Mouse (Mus musculus) adrenal gland, adult 10 weeks (tissue): ENCODE results near the gene Slc6a12. TPM values are rescaled to one million over a fixed set of nuclear protein-coding genes. Genes with fewer than 3 reads are reported as not detected.

Source experiments
- polyA plus RNA-seq: library from polyadenylated mRNA; stranded (reverse); fragments of 350-450 nt; fragmentation: Illumina TruSeq; extraction: RNeasy Lipid Tissue Mini Kit (QIAGEN cat#74804); gene quantifications from one replicate; pipeline ENCODE4 v1.2.3, GENCODE M21; 2014; ENCODE audit warnings: low read depth, low replicate concordance

Slc6a12 gene
- polyA plus RNA-seq, result not detected

DNA sequence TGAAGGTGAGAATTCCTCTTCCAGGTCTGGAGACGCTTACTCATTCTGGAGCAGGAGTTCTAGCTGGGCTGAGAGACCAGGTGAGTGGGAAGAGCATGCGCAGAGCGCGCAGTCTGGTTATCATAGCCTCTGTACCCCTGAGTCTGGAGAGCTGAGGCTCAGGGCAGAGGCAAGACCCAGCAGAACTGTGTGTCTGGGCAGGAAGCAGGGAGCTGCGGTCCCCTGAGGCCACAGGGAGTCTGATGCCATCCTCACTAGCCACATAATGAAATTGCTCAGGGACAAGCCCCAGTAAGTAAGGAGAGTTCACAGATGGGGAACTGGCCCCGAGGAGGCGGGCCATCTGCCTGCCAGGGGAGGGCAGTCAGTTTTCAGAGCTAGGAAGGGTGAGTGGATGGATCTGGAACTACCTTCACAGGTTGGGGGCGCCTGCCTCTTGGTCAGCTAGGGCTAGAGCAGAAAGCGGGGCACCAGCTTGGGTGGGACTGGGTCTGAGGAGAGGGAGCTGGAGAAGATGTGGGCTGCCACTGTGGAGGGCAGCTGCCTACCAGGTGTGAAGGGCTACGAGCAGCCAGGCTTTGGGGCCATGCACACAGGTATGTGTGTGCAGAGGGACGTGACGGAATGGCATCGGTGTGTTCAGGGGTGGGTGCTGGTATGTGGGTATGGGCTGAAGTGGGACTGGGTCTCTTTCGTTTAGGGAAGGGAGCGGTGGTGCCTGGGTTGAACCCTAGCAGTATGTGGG is at the start of gene Slc6a12:
Gene Slc6a12 (plus strand): TSS at position 51 of the 745 bp plus-strand sequence.

DNA sequence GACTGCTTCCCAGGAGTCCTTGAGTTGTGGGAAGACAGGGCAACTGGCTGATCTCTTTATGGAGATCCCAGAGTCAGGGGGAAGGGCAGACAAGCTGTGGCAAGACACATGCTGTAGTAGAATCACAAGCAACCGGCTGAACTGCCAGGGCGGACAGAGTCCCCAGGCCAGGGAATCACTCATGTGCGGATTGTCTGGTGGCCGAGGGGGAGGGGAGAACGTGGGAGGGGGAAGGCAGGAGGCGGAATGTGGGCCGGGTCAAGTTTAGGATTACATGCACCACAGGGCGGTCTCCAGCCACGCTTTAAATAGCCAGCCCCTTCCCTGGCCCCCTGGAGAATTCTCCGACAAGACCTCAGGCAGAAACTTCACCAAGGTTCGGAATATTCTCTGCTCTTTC is 42.9 kb upstream of the Slc6a12 start, which contains the start of gene Slc6a13:
Gene Slc6a13 (plus strand): TSS at position 274 of the 400 bp plus-strand sequence.

Other genes with a start within 250 kb of the Slc6a12 start
- gene Mical3, start 212.1 kb upstream of the Slc6a12 start, polyA plus RNA-seq, result 7.3 TPM
- gene Pex26, start 159.4 kb upstream of the Slc6a12 start, polyA plus RNA-seq, result 2.3 TPM
- 1.1 TPM for gene Tuba8, start 132.4 kb upstream of the Slc6a12 start, polyA plus RNA-seq
- 6.5 TPM for gene Usp18, start 97.2 kb upstream of the Slc6a12 start, polyA plus RNA-seq
- gene Slc6a13, start 42.8 kb upstream of the Slc6a12 start, polyA plus RNA-seq, result not detected
- gene Iqsec3, start 130.6 kb downstream of the Slc6a12 start, polyA plus RNA-seq, result 1.2 TPM